Mouse (Mus musculus): ENCODE measurements around the gene Pex7.

The Pex7 gene

DNA sequence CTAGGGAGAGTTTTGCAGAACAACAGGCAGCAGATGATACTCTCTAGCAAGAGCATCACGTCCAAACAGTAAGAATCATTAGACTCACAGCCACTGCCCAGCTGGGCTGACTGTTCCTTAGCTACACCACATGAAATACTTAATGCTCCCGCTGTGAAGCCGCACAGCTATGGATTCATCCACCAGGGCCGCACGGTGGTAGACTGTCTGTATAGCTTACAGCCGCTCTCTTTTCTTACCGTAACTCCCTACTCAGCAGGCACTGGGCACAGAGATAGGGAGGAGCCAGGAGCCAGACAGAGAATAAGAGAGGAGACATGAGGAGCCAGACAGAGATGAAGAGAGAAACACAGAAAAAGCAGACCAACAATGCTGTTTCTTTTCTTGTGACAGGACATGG is 30.8 kb downstream of the Pex7 start:
- DNase-seq: no peak

DNA sequence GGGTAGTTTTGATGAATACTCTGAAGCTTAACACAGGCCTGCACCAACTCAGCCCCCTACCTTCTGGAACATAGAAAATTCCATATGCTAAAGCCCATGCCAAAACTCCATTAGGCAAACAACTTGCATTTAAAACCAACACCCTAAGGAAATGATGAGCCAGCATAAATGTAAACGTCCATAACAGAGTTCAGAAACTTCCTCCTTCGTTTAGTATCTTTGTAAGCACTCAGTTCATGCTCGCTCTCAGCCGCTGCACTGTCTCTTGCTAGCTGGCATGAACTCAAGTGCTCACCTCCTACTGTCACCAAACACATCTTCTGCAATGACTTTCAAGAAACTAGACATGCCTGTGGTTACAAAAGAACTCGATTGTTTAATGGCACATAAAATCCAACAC is 32.1 kb downstream of the Pex7 start:
- no peak for DNase-seq

DNA sequence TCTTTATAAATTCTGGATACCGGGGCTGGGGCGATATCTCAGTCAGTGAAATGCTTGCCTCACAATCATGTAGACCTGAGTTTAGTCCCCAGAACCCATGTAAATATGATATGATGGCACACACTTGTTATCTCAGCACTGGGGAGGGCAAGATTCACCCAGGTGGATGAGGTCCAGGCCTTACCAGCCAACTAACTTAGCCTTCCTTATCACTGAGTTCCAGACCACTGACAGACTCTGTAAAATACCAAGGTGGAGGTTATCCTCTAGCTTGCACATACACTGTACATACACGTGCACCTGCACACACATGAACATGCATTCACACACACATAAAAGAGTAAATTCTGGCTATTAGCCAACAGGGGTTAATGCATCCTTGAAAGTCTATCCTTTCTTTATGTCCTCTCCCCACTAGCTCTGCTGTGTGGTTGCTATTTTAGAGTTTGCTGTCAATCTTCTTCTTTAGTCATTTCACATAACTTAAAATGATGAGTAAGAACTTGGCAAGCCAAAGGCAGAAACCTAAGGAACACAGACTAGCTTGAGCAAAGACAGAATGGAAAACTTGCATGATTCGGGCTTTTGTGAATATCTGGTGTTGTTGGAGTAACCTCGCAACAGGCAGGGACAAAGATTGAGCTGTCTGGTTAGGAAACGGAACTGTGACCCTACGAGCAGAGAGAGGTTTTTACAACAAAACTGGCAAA is 51.7 kb downstream of the Pex7 start:
- no peak for DNase-seq

- no peak for DNase-seq
These were observed 53.9 kb downstream of the Pex7 start for GRCm38 (mm10) chr10:19853609-19854008.

DNA sequence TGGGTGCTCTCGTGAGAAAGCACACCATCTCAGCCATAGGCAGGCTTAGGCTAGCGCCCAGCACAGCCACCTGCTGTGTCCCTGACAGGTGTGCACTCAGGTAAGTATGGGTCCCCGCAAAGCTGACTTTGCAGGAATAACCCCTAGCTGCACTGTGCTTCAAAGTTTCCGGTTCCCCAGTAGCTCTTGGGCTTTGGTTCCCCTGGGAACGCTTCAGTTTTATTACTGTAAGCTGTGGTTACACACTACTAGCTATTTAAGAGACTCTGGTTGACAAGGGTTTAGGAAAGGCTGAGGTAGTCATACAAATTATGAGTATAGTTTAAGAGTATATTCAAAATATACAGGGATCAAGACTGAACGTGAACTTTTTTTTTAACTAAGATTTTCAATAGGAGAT is 54.7 kb downstream of the Pex7 start:
- DNase-seq: no peak

- peak; percentile 12 for DNase-seq
These were observed 56.3 kb downstream of the Pex7 start, which contains the start of gene Slc35d3 for GRCm38 (mm10) chr10:19850998-19851691. Gene Slc35d3, minus strand, starts transcription at chr10:19851459.

- peak; percentile 10 for DNase-seq
These were observed 56.9 kb downstream of the Pex7 start for GRCm38 (mm10) chr10:19850544-19850997.

DNA sequence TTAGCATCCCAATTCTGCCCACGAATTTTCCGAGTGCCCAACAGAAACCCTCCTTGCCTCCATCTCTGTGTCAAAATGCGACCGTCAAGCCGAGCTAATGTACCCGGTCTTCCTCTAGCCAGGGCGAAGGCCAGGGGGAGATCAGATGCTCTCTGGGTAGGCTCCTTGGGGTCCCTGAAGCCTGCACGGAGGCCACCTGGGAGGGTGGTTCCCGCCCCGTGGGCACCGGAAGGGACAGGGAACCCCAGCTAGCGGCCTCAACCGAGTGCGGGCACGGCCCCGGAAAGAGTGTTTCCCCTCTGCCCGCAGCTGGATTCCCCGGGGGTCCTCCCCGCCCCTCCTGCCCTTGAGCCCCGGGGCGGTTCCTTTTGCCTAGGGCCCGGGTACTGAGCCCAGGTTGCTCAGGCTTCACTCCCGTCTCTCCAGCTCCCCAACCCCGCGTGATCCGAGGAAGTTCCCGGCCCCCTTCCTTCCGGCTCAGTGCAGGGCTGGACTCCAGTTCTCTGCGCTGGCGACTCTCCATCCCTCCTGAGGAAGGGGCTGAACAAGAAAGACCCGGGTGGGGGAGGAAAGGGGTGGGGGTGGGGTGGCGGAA is 57.6 kb downstream of the Pex7 start:
- no peak for DNase-seq

DNA sequence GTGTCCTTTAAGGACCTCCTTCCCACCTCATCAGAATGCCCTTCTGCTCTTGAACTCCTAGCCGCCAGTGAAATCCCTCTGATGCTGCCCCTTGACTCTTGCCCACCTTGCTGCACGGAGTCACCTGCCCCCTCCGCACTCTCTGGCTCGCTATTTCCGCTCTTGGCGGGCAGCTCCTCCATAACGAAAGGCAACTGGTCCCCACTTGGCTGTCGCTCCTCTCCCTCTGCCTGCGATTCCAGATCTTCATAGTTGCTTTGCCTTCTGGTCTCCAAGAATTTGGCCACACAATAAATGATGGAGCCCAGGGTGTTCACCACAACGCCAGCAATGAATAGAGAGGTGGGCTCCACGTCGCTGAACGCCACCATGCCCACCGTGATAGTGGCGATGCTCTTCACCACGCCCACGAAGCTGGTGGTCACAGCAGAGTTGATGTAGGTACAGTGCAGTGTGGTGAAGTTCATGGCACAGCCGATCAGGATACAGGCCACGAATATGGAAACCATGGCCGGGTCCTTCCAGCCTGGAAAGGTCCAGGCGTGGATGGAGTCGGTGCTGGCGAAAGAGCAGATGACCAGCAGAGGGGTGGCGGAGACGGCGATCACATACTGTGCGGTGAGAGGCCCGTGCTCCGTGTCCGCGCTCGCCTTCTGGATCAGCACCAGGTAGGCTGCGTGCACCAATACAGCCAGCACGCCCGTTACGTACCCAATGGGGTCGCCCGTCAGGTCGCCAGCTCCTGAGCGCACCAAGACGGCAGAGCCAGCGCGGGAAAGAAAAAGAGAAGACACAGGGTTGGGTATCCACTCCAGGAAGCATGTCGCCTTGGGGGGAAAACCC is 58.3 kb downstream of the Pex7 start:
- DNase-seq: no peak

DNA sequence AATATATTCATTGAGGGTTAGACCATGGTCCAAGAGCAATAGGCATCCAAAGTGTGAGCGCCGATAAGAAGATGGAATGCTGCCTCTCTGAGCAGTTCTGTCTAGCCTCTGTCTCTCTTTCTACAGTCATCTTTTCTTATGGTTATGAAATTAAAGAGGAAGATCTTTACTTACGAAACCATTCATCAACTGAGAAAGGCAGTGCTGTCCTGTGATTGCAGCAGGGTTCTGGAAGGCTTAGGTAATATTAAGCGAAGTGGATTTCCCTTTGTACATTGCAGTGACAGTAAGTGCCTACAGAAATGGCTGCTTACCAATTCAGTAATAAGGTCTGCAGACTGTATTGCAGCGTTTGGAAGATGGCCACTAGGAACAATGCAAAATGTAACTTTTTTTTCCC is 67.7 kb downstream of the Pex7 start:
- no peak for DNase-seq

- no peak for DNase-seq
These were observed 71.4 kb downstream of the Pex7 start for GRCm38 (mm10) chr10:19835887-19836710.

- no peak for DNase-seq
These were observed 73.3 kb downstream of the Pex7 start for GRCm38 (mm10) chr10:19834222-19834621.

- no peak for DNase-seq
These were observed 76.2 kb downstream of the Pex7 start for GRCm38 (mm10) chr10:19831072-19831849.

- DNase-seq: no peak
These were observed 86.5 kb downstream of the Pex7 start for GRCm38 (mm10) chr10:19820986-19821385.

GRCm38 (mm10) chr10:19818723-19819355 is 88.7 kb downstream of the Pex7 start:
- no peak for DNase-seq

DNA sequence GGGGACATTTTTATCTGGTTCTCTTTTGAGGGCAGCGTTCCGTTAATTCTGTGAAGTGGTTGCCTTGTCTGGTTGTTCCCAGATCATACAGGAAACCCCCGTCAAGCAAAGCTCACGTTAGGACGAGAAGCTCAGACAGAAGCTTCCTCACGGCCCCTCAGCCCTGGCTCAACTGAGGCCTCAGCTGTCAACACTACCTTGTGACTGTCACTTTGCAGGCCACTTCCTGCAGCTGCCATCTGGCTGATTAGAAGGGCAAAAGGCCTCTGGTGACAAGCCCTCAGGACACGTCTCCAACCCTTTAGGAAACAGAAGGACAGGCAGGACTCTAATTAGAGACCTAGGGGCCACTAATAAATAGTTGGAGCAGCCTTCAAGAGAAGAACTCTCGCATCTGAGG is 92.1 kb downstream of the Pex7 start:
- DNase-seq: no peak

DNA sequence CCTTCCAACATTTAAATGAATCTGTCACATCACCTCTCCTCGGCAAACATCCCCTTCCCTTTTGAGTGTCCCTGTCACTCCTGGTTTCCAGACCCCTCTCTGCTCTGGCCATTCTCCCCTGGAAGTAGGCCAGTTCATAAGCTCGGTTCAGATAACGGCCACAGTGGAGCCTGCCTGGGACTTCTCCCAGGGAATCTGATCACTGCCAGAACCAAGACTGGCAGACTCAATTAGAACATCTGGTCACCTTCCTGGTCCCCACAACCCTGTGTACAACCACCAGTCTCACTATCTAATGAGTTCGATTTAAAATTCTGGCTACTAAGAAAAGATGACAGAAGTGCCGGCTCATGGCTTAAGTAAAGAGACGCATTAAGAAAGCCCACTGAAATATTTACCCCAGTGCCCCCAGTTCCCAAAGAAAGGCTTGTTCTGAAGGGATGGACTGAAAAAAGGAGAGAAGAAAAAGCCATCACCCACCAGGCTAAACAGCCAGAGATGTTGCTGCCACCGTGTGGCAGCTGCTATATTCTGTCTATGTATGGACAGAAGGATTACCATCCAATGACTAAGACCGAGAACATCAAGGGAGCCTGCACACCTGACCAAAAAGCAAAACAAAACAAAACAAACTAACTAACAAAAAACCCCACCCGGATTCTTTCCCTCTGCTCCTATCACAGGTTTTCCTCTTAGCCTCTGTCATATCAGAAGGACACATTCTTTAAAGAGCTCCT is 95.9 kb downstream of the Pex7 start:
- DNase-seq: peak; percentile 27

- DNase-seq: no peak
These were observed 102.7 kb downstream of the Pex7 start for GRCm38 (mm10) chr10:19804763-19805162.
